25 mouse cellular contexts compared by ENCODE assay signal in genomic region chr12:24615140-24615539, GRCm38 (mm10). TPM values are rescaled to one million over a fixed set of nuclear protein-coding genes. Genes with fewer than 3 reads are reported as not detected.
DNase-seq lines count a peak whose midpoint lies in the region; ATAC-seq and TF ChIP-seq lines count a peak whose summit lies in the region.
"Had no signal": no experiment of that assay in that cellular context is flagged by ENCODE, and none has a peak within 500 bp of the region (broad histone marks: within the 10 kb centered on the region; RNA-seq: fewer than 3 reads in every experiment).

No protein-coding gene starts in this region.

- H3K9ac ChIP-seq in kidney, embryonic 16.5 days (replicated peaks; ENCODE audit: low read length) = no peak overlapping the region
- no peak overlapping the region for H3K9ac ChIP-seq in stomach, postnatal 0 days (ENCODE audit: low read length)
- H3K9ac ChIP-seq: embryonic facial prominence, embryonic 13.5 days; forebrain, embryonic 15.5 days; heart, embryonic 12.5 days; hindbrain, embryonic 13.5 days; liver, embryonic 15.5 days; lung, embryonic 15.5 days had no signal

- H3K4me3 ChIP-seq in kidney, embryonic 16.5 days (ENCODE audit: low read length) = no peak overlapping the region
- H3K4me3 ChIP-seq in stomach, postnatal 0 days (ENCODE audit: low read depth, low read length) = no peak overlapping the region
- H3K4me3 ChIP-seq: embryonic facial prominence, embryonic 13.5 days; forebrain, embryonic 10.5 days; forebrain, embryonic 15.5 days; heart, adult 2 months; heart, embryonic 12.5 days; hindbrain, embryonic 13.5 days; liver, embryonic 15.5 days; lung, embryonic 15.5 days had no signal

- no peak for TF ChIP-seq CTCF in stomach, postnatal 0 days (IDR thresholded peaks at IDR 0.05; ENCODE audit: low read depth)

- no peak overlapping the region for H3K4me2 ChIP-seq in kidney, embryonic 16.5 days (replicated peaks; ENCODE audit: low read depth, low read length)
- no peak overlapping the region for H3K4me2 ChIP-seq in stomach, postnatal 0 days (replicated peaks; ENCODE audit: low read depth)
- H3K4me2 ChIP-seq: embryonic facial prominence, embryonic 13.5 days; forebrain, embryonic 15.5 days; heart, embryonic 12.5 days; hindbrain, embryonic 13.5 days; liver, embryonic 15.5 days; lung, embryonic 15.5 days had no signal

- WGBS in kidney, embryonic 16.5 days = 45% methylated on average over 3 of the region's 3 CpGs
- 46% methylated on average over 3 of the region's 3 CpGs for WGBS in stomach, postnatal 0 days

- peak; percentile 52 for DNase-seq in kidney, adult 11 months
- no peak for DNase-seq in kidney, adult 18-20 months
- DNase-seq in kidney, postnatal 14 days = peak; percentile 28
- DNase-seq in kidney, postnatal 25 days = peak; percentile 10 to 58
- DNase-seq in stomach, postnatal 0 days (ENCODE audit: low spot score) = no peak
- DNase-seq in adrenal gland, adult 2 months = no peak
- DNase-seq: adrenal gland, postnatal 10 days; cerebellum, adult 11 months; cerebellum, postnatal 10 days; heart, adult 2 months; heart, postnatal 4 days; layer of hippocampus, postnatal 36 days; left cerebral cortex, postnatal 4 days; midbrain, embryonic 14.5 days; thymus, postnatal 14 days had no signal

- ATAC-seq in kidney, embryonic 16.5 days (ENCODE audit: low FRiP score, low TSS enrichment) = no peak
- peak; percentile 16 for ATAC-seq in stomach, postnatal 0 days (ENCODE audit: low FRiP score, low TSS enrichment)
- ATAC-seq: forebrain, embryonic 15.5 days; intestine, postnatal 0 days had no signal

- TF ChIP-seq EP300 in stomach, postnatal 0 days (optimal IDR thresholded peaks at IDR 0.05) = no peak

- H3K27ac ChIP-seq in kidney, embryonic 16.5 days (ENCODE audit: low read length) = no peak overlapping the region
- no peak overlapping the region; the same call in 1 of the 2 replicates for H3K27ac ChIP-seq in stomach, postnatal 0 days (replicated peaks)
- H3K27ac ChIP-seq: embryonic facial prominence, embryonic 13.5 days; forebrain, embryonic 10.5 days; forebrain, embryonic 15.5 days; heart, adult 2 months; hindbrain, embryonic 13.5 days; liver, embryonic 15.5 days; lung, embryonic 15.5 days had no signal

- no peaks in the 10 kb centered on the region for H3K9me3 ChIP-seq in kidney, embryonic 16.5 days (ENCODE audit: low read length)
- no peaks in the 10 kb centered on the region for H3K9me3 ChIP-seq in stomach, postnatal 0 days (ENCODE audit: control insufficient read depth, low read length)
- H3K9me3 ChIP-seq: embryonic facial prominence, embryonic 13.5 days; forebrain, embryonic 10.5 days; forebrain, embryonic 15.5 days; G1E; heart, embryonic 12.5 days; hindbrain, embryonic 13.5 days; liver, embryonic 15.5 days; lung, embryonic 15.5 days had no signal

- peaks cover 3% of the 10 kb centered on the region; the same call in 1 of the 2 replicates for H3K36me3 ChIP-seq in kidney, embryonic 16.5 days (ENCODE audit: insufficient read depth, low read length)
- no peaks in the 10 kb centered on the region for H3K36me3 ChIP-seq in stomach, postnatal 0 days (ENCODE audit: control insufficient read depth, insufficient read depth, low read length)
- H3K36me3 ChIP-seq: embryonic facial prominence, embryonic 13.5 days; forebrain, embryonic 10.5 days; forebrain, embryonic 15.5 days; hindbrain, embryonic 13.5 days; liver, embryonic 15.5 days; lung, embryonic 15.5 days had no signal

- H3K4me1 ChIP-seq in kidney, embryonic 16.5 days (ENCODE audit: insufficient read depth, low read length) = no peaks in the 10 kb centered on the region
- H3K4me1 ChIP-seq in stomach, postnatal 0 days (replicated peaks; ENCODE audit: control insufficient read depth, insufficient read depth) = no peaks in the 10 kb centered on the region
- H3K4me1 ChIP-seq: embryonic facial prominence, embryonic 13.5 days; forebrain, embryonic 10.5 days; forebrain, embryonic 15.5 days; heart, embryonic 12.5 days; lung, embryonic 15.5 days had no signal

- no peaks in the 10 kb centered on the region for H3K27me3 ChIP-seq in kidney, embryonic 16.5 days (ENCODE audit: insufficient read depth, low read length)
- H3K27me3 ChIP-seq in stomach, postnatal 0 days (ENCODE audit: control insufficient read depth, insufficient read depth, low read length) = no peaks in the 10 kb centered on the region
- H3K27me3 ChIP-seq: embryonic facial prominence, embryonic 13.5 days; forebrain, embryonic 15.5 days; heart, embryonic 12.5 days; hindbrain, embryonic 13.5 days; liver, embryonic 15.5 days; lung, embryonic 15.5 days had no signal

RNA-seq across cellular contexts. Expression of gene Klf11, which starts 35.9 kb away (rescaled TPM):
- 15.6 and 17.0 TPM in 2 replicates for polyA plus RNA-seq in kidney, embryonic 16.5 days (2015; fragmentation: Nextera tagmentation; extraction: Ambion mirVana)
- polyA plus RNA-seq in stomach, postnatal 0 days (2015; fragmentation: Nextera tagmentation; extraction: Ambion mirVana) = 9.8 and 11.3 TPM in 2 replicates
- 10 to 100 TPM; 10.4 to 13.5 TPM for total RNA-seq in adrenal gland, adult 2 months (2021)
- 8.3 and 9.1 TPM in 2 replicates for polyA plus RNA-seq in adrenal gland, adult 2 months (2012; rRNA removed)

RNA-seq across cellular contexts. Expression of gene Grhl1, which starts 43.1 kb away (rescaled TPM):
- 2.8 TPM in 2 replicates for polyA plus RNA-seq in kidney, embryonic 16.5 days (2015; fragmentation: Nextera tagmentation; extraction: Ambion mirVana)
- 28.6 and 28.9 TPM in 2 replicates for polyA plus RNA-seq in stomach, postnatal 0 days (2015; fragmentation: Nextera tagmentation; extraction: Ambion mirVana)
- total RNA-seq in adrenal gland, adult 2 months (2021) = 1 to 10 TPM; 1.0 to 1.2 TPM
- 0.17 and 0.42 TPM in 2 replicates for polyA plus RNA-seq in adrenal gland, adult 2 months (2012; rRNA removed)

Comparison
In these comparisons a context has a peak if more than half of its experiments do, and no peak if none do; other contexts are left out.
1. DNase-seq: peak in kidney, adult 11 months (single experiment), kidney, postnatal 14 days (single experiment) and kidney, postnatal 25 days (2 of 2); none in kidney, adult 18-20 months (single experiment), stomach, postnatal 0 days (single experiment) and adrenal gland, adult 2 months (single experiment).